Comparison of ENCODE assay signal across 14 mouse cellular contexts in the genomic region with DNA sequence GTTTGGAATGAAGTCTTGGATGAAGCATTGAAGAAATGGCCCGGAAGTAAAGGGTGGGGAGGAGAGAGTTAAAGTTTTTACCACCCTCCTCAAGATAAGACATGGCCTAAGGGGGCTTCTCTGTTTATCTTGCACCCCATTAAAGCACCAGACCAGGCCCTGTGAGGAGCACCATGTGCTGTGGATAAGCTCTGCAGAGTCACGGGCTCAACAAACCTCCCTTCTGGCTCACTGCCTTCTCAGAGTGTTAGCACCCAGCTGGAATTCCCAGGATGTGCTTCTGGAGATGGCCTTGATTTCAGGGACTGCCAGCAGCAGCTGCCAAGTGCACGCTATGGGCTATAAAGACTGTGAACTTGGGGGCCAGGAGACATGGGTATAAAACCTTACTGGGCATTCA.
DNase-seq lines count a peak whose midpoint lies in the region; ATAC-seq and TF ChIP-seq lines count a peak whose summit lies in the region.
"Had no signal": no experiment of that assay in that cellular context is flagged by ENCODE, and none has a peak within 500 bp of the region (broad histone marks: within the 10 kb centered on the region; RNA-seq: fewer than 3 reads in every experiment).

No protein-coding gene starts in this region.

- peaks cover 8% of the 10 kb centered on the region for H3K36me3 ChIP-seq in heart, adult 2 months (ENCODE audit: control insufficient read depth, insufficient read depth, low read length)
- no peaks in the 10 kb centered on the region for H3K36me3 ChIP-seq in lung, embryonic 16.5 days (ENCODE audit: control insufficient read depth, insufficient read depth, low read length)
- H3K36me3 ChIP-seq in thymus, adult 2 months (ENCODE audit: control insufficient read depth, insufficient read depth, low read length): no peaks in the 10 kb centered on the region
- H3K36me3 ChIP-seq: limb, embryonic 13.5 days; midbrain, embryonic 13.5 days had no signal

- no peak for DNase-seq in heart, adult 2 months
- no peak for DNase-seq in heart, adult 9 months (ENCODE audit: low spot score in 2 of 2)
- no peak for DNase-seq in lung, adult 2 months
- DNase-seq in adrenal gland, postnatal 10 days: peak; percentile 62
- DNase-seq in heart, postnatal 4 days: peak; percentile 53
- no peak for DNase-seq in thymus, adult 2 months
- no peak for DNase-seq in layer of hippocampus, adult 9-11 months
- DNase-seq: cerebellum, adult 11 months; gastrocnemius, postnatal 36 days; liver, postnatal 0 days had no signal

- no peak for TF ChIP-seq POLR2A in heart, adult 2 months (IDR thresholded peaks at IDR 0.05; ENCODE audit: insufficient read depth, low read depth, low read length)
- no peak for TF ChIP-seq POLR2A in lung, adult 2 months (IDR thresholded peaks at IDR 0.05; ENCODE audit: borderline replicate concordance, extremely low read depth, low read depth, low read length)
- no peak for TF ChIP-seq POLR2A in thymus, adult 2 months (IDR thresholded peaks at IDR 0.05; ENCODE audit: control insufficient read depth, extremely low read depth, insufficient read depth, low read length, poor library complexity)

- WGBS in heart, adult 2 months: 11% methylated on average over 3 of the region's 3 CpGs
- 29% methylated on average over 3 of the region's 3 CpGs for WGBS in lung, embryonic 16.5 days
- WGBS in lung, adult 2 months: 33% methylated on average over 3 of the region's 3 CpGs
- 86% methylated on average over 3 of the region's 3 CpGs for WGBS in thymus, adult 2 months

- no peak for TF ChIP-seq CTCF in heart, adult 2 months (IDR thresholded peaks at IDR 0.05)
- no peak for TF ChIP-seq CTCF in lung, adult 2 months (IDR thresholded peaks at IDR 0.05; ENCODE audit: insufficient read depth, low read length)
- TF ChIP-seq CTCF in thymus, adult 2 months (IDR thresholded peaks at IDR 0.05; ENCODE audit: borderline replicate concordance, control insufficient read depth, extremely low read depth, insufficient read depth, low read length, poor library complexity): no peak

- peak overlapping the region; percentile 7; the same call in 1 of the 2 replicates for H3K27ac ChIP-seq in heart, adult 2 months
- H3K27ac ChIP-seq in lung, embryonic 16.5 days (ENCODE audit: low read length): no peak overlapping the region
- H3K27ac ChIP-seq in thymus, adult 2 months (ENCODE audit: control insufficient read depth, insufficient read depth, low read length): no peak overlapping the region
- H3K27ac ChIP-seq: hindbrain, embryonic 14.5 days; midbrain, embryonic 13.5 days had no signal

- ATAC-seq in lung, embryonic 16.5 days (ENCODE audit: low read depth): peak; percentile 66
- ATAC-seq: liver, postnatal 0 days; midbrain, embryonic 13.5 days had no signal

- no peak overlapping the region for H3K4me2 ChIP-seq in lung, embryonic 16.5 days (ENCODE audit: low read depth, low read length)
- H3K4me2 ChIP-seq: hindbrain, embryonic 14.5 days; limb, embryonic 13.5 days; midbrain, embryonic 13.5 days had no signal

- no peak overlapping the region for H3K9ac ChIP-seq in heart, adult 2 months (ENCODE audit: low read depth, low read length)
- H3K9ac ChIP-seq in lung, embryonic 16.5 days (ENCODE audit: low read length): no peak overlapping the region
- H3K9ac ChIP-seq: hindbrain, embryonic 14.5 days; limb, embryonic 13.5 days; liver, postnatal 0 days; midbrain, embryonic 13.5 days had no signal

- H3K9me3 ChIP-seq in lung, embryonic 16.5 days (ENCODE audit: control insufficient read depth, low read length): no peaks in the 10 kb centered on the region
- H3K9me3 ChIP-seq: limb, embryonic 13.5 days; midbrain, embryonic 13.5 days had no signal

- no peak overlapping the region for H3K4me3 ChIP-seq in heart, adult 2 months
- no peak overlapping the region for H3K4me3 ChIP-seq in lung, embryonic 16.5 days (ENCODE audit: low read length)
- no peak overlapping the region for H3K4me3 ChIP-seq in lung, adult 2 months (replicated peaks; ENCODE audit: extremely low read depth, low read depth, low read length)
- no peak overlapping the region for H3K4me3 ChIP-seq in thymus, adult 2 months (ENCODE audit: control insufficient read depth, insufficient read depth, low read length)
- H3K4me3 ChIP-seq: limb, embryonic 13.5 days; midbrain, embryonic 13.5 days had no signal

- H3K27me3 ChIP-seq in heart, adult 2 months (ENCODE audit: control insufficient read depth, insufficient read depth, low read length): no peaks in the 10 kb centered on the region
- no peaks in the 10 kb centered on the region for H3K27me3 ChIP-seq in lung, embryonic 16.5 days (ENCODE audit: control insufficient read depth, insufficient read depth, low read depth, low read length)
- H3K27me3 ChIP-seq in thymus, adult 2 months (ENCODE audit: control insufficient read depth, insufficient read depth, low read length): no peaks in the 10 kb centered on the region
- H3K27me3 ChIP-seq: midbrain, embryonic 13.5 days had no signal

- peaks cover 32% of the 10 kb centered on the region for H3K4me1 ChIP-seq in heart, adult 2 months (ENCODE audit: control insufficient read depth, insufficient read depth, low read length)
- H3K4me1 ChIP-seq in lung, embryonic 16.5 days (replicated peaks; ENCODE audit: control insufficient read depth, insufficient read depth, low read length): peaks cover 22% of the 10 kb centered on the region
- H3K4me1 ChIP-seq in lung, adult 2 months (ENCODE audit: control insufficient read depth, insufficient read depth, low read length): peaks cover 8% of the 10 kb centered on the region
- 0 out of 2 replicates have a peak, but pooled peaks cover 3% of the 10 kb centered on the region for H3K4me1 ChIP-seq in thymus, adult 2 months (replicated peaks; ENCODE audit: control insufficient read depth, insufficient read depth, low read length)

- no peaks in the 10 kb centered on the region for H3K79me2 ChIP-seq in heart, adult 2 months (replicated peaks; ENCODE audit: control insufficient read depth, insufficient read depth, low read length)

- TF ChIP-seq EP300 in heart, adult 2 months (IDR thresholded peaks at IDR 0.05; ENCODE audit: insufficient read depth, low read depth, low read length): no peak

- intact Hi-C loops in heart, adult 2 months (cut with DNase I): no loop called here

Comparison
In these comparisons a context has a peak if more than half of its experiments do, and no peak if none do; other contexts are left out.
1. DNase-seq: peak in adrenal gland, postnatal 10 days (single experiment) and heart, postnatal 4 days (single experiment); none in heart, adult 2 months (0 of 2), heart, adult 9 months (0 of 2), lung, adult 2 months (single experiment), thymus, adult 2 months (single experiment) and layer of hippocampus, adult 9-11 months (single experiment).